Mouse (Mus musculus) kidney, embryonic 14.5 days (tissue): ENCODE data around the gene Ghdc. TPM values are rescaled to one million over a fixed set of nuclear protein-coding genes. Genes with fewer than 3 reads are reported as not detected.

Experiments
- ATAC-seq: fragments of 200-750 bp; cut with Nextera tagmentation; 2 replicates; pipeline ENCODE4 v1.8.0; 2017; ENCODE audit warnings: moderate number of reproducible peaks, mild to moderate bottlenecking, moderate TSS enrichment, moderate library complexity; ENCODE audit not compliant: low FRiP score, low TSS enrichment
- H3K27ac ChIP-seq: fragments of 300-500 bp; sonication (generic); 2 replicates; pipeline ENCODE4 v1.5.1; 2014; ENCODE audit warnings: low read depth, mild to moderate bottlenecking, low read length, moderate library complexity, mixed read lengths
- H3K27me3 ChIP-seq: fragments of 300-500 bp; sonication (generic); 2 replicates; pipeline ENCODE4 v1.6.1; 2014; ENCODE audit warnings: mild to moderate bottlenecking, low read length; ENCODE audit not compliant: control insufficient read depth, insufficient read depth
- H3K36me3 ChIP-seq: fragments of 300-500 bp; sonication (generic); 2 replicates; pipeline ENCODE4 v1.6.1; 2014; ENCODE audit warnings: low read length, mixed read lengths; ENCODE audit not compliant: control insufficient read depth, insufficient read depth
- H3K4me1 ChIP-seq: fragments of 300-500 bp; sonication (generic); 2 replicates; pipeline ENCODE4 v1.6.1; 2014; ENCODE audit warnings: low read length, mixed read lengths; ENCODE audit not compliant: control insufficient read depth, insufficient read depth
- H3K4me2 ChIP-seq: fragments of 300-500 bp; sonication (generic); replicated peaks from 2 replicates; pipeline ENCODE4 v1.6.1; 2014; ENCODE audit warnings: low read depth, mild to moderate bottlenecking, low read length
- H3K4me3 ChIP-seq: fragments of 300-500 bp; sonication (generic); 2 replicates; pipeline ENCODE4 v1.5.1; 2014; ENCODE audit warnings: mild to moderate bottlenecking, low read length
- H3K9ac ChIP-seq: fragments of 300-500 bp; sonication (generic); 2 replicates; pipeline ENCODE4 v1.6.1; 2014; ENCODE audit warnings: low read depth, mild to moderate bottlenecking, low read length, moderate library complexity
- H3K9me3 ChIP-seq: fragments of 300-500 bp; sonication (generic); 2 replicates; pipeline ENCODE4 v1.6.1; 2016; ENCODE audit warnings: low read length; ENCODE audit not compliant: control insufficient read depth
- WGBS: fragments of 180-500 bp; shearing (Covaris S2); extraction: QIAGEN DNeasy Blood & Tissue Kit; methylation state at CpG from one replicate; pipeline ENCODE4 v1.1.7; 2014; 5-methylcytosine and 5-hydroxymethylcytosine counted together
- polyA plus RNA-seq: library from polyadenylated mRNA; unstranded; fragments of >200 nt; fragmentation: Nextera tagmentation; extraction: Ambion mirVana; gene quantifications from 2 replicates; pipeline ENCODE4 v1.2.1, GENCODE M21; 2014

Gene Ghdc
- polyA plus RNA-seq, 1 experiment from 2014 or later, result 3.6 TPM

DNA sequence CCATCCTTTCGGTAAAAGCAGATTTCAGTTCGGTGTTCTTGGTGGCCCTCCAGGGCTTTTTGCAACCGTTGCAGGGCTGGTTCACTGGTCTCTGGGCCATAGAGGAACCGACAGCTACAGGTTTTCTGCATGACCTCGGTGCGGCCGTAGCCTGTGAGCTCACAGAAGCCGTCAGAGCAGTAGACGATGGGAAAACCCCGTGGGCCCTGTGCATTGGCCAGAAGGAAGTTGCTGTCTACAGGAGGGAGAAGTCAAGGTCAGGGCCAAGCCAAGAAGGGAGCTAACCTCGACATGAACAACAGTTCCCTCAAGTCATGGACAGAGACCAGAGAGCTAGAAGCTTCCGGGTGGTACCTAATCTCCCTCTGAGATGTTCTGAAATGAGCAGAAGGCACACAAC lies 13.2 kb downstream of the Ghdc start:
- Histone ChIP-seq H3K27ac (no peak overlapping the region), H3K4me3 (no peak overlapping the region), H3K4me2 (no peak overlapping the region), H3K9me3 (no peaks in the 10 kb centered on the region), H3K27me3 (peaks cover 21% of the 10 kb centered on the region), H3K9ac (no peak overlapping the region), H3K4me1 (peaks cover 6% of the 10 kb centered on the region; the same call in 1 of the 2 replicates), H3K36me3 (no peaks in the 10 kb centered on the region)
- 85% methylated on average over 12 of the region's 12 CpGs for WGBS
- no peak for ATAC-seq

- WGBS, result 68% methylated on average over 6 of the region's 6 CpGs
- H3K4me2 ChIP-seq, result no peak overlapping the region
Observed at GRCm38 (mm10) chr11:100756476-100756875, 14.3 kb downstream of the Ghdc start.

GRCm38 (mm10) chr11:100754693-100755057 lies 16.1 kb downstream of the Ghdc start:
- H3K4me2 ChIP-seq, result no peak overlapping the region
- H3K27ac ChIP-seq, result no peak overlapping the region
- no peaks in the 10 kb centered on the region for H3K9me3 ChIP-seq
- no peak overlapping the region for H3K9ac ChIP-seq
- H3K4me3 ChIP-seq, result no peak overlapping the region
- no peaks in the 10 kb centered on the region for H3K36me3 ChIP-seq
- WGBS, result 92% methylated on average over 3 of the region's 3 CpGs
- peaks cover 4% of the 10 kb centered on the region; the same call in 1 of the 2 replicates for H3K4me1 ChIP-seq
- H3K27me3 ChIP-seq, result peaks cover 19% of the 10 kb centered on the region
- ATAC-seq, result no peak

More at GRCm38 (mm10) chr11:100756476-100756875, 14.3 kb downstream of the Ghdc start:
- peaks cover 6% of the 10 kb centered on the region; the same call in 1 of the 2 replicates for H3K4me1 ChIP-seq
- H3K9ac ChIP-seq, result no peak overlapping the region
- no peaks in the 10 kb centered on the region for H3K36me3 ChIP-seq
- peaks cover 21% of the 10 kb centered on the region for H3K27me3 ChIP-seq
- H3K9me3 ChIP-seq, result no peaks in the 10 kb centered on the region
- H3K27ac ChIP-seq, result no peak overlapping the region
- no peak overlapping the region for H3K4me3 ChIP-seq
- no peak for ATAC-seq

DNA sequence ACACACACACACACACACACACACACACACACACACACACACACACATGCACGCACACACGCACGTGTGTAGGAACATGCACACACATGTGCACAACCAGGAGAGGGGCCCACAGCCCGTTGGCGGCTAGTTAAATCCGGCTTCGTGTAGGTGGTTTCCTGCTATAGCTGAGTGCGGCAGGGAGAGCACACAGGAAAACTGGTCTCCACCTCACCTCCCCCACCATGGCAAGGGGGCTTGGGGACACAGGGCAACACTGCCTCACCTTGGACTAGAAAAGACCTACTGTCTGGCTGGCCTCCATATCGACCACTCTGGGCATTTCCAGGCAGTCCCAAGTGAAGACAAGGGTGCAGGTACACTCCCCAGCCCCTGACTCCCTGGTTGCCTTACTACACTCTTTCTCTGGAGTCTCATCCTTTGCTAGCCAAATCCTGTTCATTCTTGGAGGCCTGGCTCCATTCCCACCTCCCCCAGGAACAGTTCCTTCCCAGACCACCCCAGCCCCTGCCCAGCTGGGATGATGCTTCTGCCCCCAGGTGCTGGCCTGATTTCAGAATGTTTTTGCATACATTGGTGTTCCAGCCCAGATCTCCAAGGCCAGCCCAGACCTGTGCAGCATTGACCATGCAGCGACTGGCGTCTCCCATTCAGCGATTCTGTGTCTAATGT lies 16.6 kb downstream of the Ghdc start:
- WGBS, result 85% methylated on average over 9 of the region's 12 CpGs
- Histone ChIP-seq H3K4me3 (no peak overlapping the region), H3K4me2 (no peak overlapping the region), H3K27me3 (peaks cover 18% of the 10 kb centered on the region), H3K27ac (no peak overlapping the region), H3K36me3 (no peaks in the 10 kb centered on the region), H3K9ac (no peak overlapping the region), H3K9me3 (no peaks in the 10 kb centered on the region), H3K4me1 (no peaks in the 10 kb centered on the region)
- no peak for ATAC-seq

- no peak overlapping the region for H3K27ac ChIP-seq
- H3K4me2 ChIP-seq, result no peak overlapping the region
- no peaks in the 10 kb centered on the region for H3K36me3 ChIP-seq
- H3K9ac ChIP-seq, result no peak overlapping the region
- ATAC-seq, result no peak
- no peak overlapping the region for H3K4me3 ChIP-seq
- WGBS, result 20% methylated on average over 10 of the region's 10 CpGs
- H3K4me1 ChIP-seq, result no peaks in the 10 kb centered on the region
- H3K9me3 ChIP-seq, result no peaks in the 10 kb centered on the region
- H3K27me3 ChIP-seq, result peaks cover 12% of the 10 kb centered on the region; the same call in 1 of the 2 replicates
Observed at GRCm38 (mm10) chr11:100752294-100752693, 18.5 kb downstream of the Ghdc start.

DNA sequence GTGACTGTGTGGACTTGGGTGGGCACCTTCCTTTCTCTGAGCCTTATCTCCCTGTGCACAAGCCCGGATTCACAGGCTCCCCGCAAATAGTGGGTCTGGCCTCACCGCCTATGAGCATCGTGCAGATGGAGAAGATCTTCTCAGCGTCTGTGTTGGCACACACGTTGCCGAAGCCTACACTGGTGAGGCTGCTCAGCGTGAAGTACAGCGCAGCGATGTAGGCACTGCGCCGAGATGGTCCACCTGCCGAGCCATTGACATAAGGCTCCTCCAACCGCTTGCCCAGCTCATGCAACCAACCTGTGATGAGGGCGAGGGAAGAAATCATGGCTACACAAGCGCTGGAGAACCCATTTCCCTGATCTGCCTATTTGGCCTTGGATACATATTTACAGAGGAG lies 20.6 kb downstream of the Ghdc start:
- WGBS, result 87% methylated on average over 16 of the region's 16 CpGs
- Histone ChIP-seq H3K9me3 (no peaks in the 10 kb centered on the region), H3K27me3 (peaks cover 12% of the 10 kb centered on the region; the same call in 1 of the 2 replicates), H3K4me1 (no peaks in the 10 kb centered on the region), H3K4me3 (no peak overlapping the region), H3K27ac (no peak overlapping the region), H3K4me2 (no peak overlapping the region), H3K36me3 (no peaks in the 10 kb centered on the region), H3K9ac (no peak overlapping the region)
- ATAC-seq, result no peak

- 43% methylated on average over 25 of the region's 25 CpGs for WGBS
Observed at GRCm38 (mm10) chr11:100749469-100749868, 21.3 kb downstream of the Ghdc start.

GRCm38 (mm10) chr11:100748620-100749019 lies 22.1 kb downstream of the Ghdc start:
- H3K9ac ChIP-seq, result no peak overlapping the region
- H3K9me3 ChIP-seq, result no peaks in the 10 kb centered on the region
- no peaks in the 10 kb centered on the region for H3K36me3 ChIP-seq
- peaks cover 12% of the 10 kb centered on the region; the same call in 1 of the 2 replicates for H3K27me3 ChIP-seq
- no peaks in the 10 kb centered on the region for H3K4me1 ChIP-seq
- H3K4me3 ChIP-seq, result no peak overlapping the region
- 77% methylated on average over 4 of the region's 4 CpGs for WGBS
- H3K27ac ChIP-seq, result no peak overlapping the region
- no peak overlapping the region for H3K4me2 ChIP-seq
- ATAC-seq, result no peak

More at GRCm38 (mm10) chr11:100749469-100749868, 21.3 kb downstream of the Ghdc start:
- Histone ChIP-seq H3K4me2 (no peak overlapping the region), H3K27me3 (peaks cover 12% of the 10 kb centered on the region; the same call in 1 of the 2 replicates), H3K4me3 (no peak overlapping the region), H3K36me3 (no peaks in the 10 kb centered on the region), H3K27ac (no peak overlapping the region), H3K4me1 (no peaks in the 10 kb centered on the region), H3K9ac (no peak overlapping the region), H3K9me3 (no peaks in the 10 kb centered on the region)
- no peak for ATAC-seq

DNA sequence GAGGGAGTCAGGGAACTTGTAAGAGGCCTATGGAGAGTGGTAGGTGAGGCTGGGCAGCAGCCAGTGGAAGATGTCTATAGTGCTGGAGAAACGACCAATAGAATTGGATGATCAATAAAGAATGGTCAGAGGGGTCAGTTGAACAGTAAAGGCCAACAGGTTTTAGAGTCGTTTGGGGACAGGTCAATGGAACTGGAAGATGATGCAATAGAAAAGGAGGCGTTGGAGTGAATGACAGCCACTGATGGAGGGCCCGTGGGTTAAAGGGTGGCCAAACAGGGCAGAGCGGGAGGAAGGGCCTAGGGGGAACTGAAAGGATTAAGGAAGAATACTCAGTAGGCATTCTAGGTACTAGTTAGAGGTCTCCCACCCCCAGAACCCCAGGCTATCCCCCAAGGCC lies 23.6 kb downstream of the Ghdc start:
- H3K27me3 ChIP-seq, result peaks cover 12% of the 10 kb centered on the region; the same call in 1 of the 2 replicates
- WGBS, result 59% methylated on average over 5 of the region's 5 CpGs
- H3K4me1 ChIP-seq, result no peaks in the 10 kb centered on the region
- no peaks in the 10 kb centered on the region for H3K36me3 ChIP-seq
- ATAC-seq, result no peak
- H3K27ac ChIP-seq, result no peak overlapping the region
- H3K4me2 ChIP-seq, result no peak overlapping the region
- no peak overlapping the region for H3K9ac ChIP-seq
- no peaks in the 10 kb centered on the region for H3K9me3 ChIP-seq
- no peak overlapping the region for H3K4me3 ChIP-seq
